Mouse (Mus musculus) embryonic facial prominence, embryonic 13.5 days (tissue): ENCODE results near the gene Cfd. TPM values are rescaled to one million over a fixed set of nuclear protein-coding genes. Genes with fewer than 3 reads are reported as not detected.

Experiments
- ATAC-seq: fragments of 200-750 bp; cut with Nextera tagmentation; 2 replicates; pipeline ENCODE4 v1.8.0; 2017; ENCODE audit warnings: low read depth; ENCODE audit not compliant: insufficient number of reproducible peaks, insufficient read depth, low FRiP score, low TSS enrichment
- H3K27ac ChIP-seq: fragments of 300-500 bp; sonication (generic); 2 replicates; pipeline ENCODE4 v1.5.1; 2015; ENCODE audit warnings: moderate library complexity, mild to moderate bottlenecking, inconsistent platforms
- H3K27me3 ChIP-seq: fragments of 300-500 bp; sonication (generic); 2 replicates; pipeline ENCODE4 v1.6.1; 2015; ENCODE audit warnings: mild to moderate bottlenecking, inconsistent platforms
- H3K36me3 ChIP-seq: fragments of 300-500 bp; sonication (generic); 2 replicates; pipeline ENCODE4 v1.6.1; 2015; ENCODE audit warnings: mild to moderate bottlenecking, inconsistent platforms
- H3K4me1 ChIP-seq: fragments of 300-500 bp; sonication (generic); 2 replicates; pipeline ENCODE4 v1.6.1; 2015; ENCODE audit warnings: inconsistent platforms
- H3K4me2 ChIP-seq: fragments of 300-500 bp; sonication (generic); 2 replicates; pipeline ENCODE4 v1.6.1; 2015; ENCODE audit warnings: moderate library complexity, mild to moderate bottlenecking, inconsistent platforms
- H3K4me3 ChIP-seq: fragments of 300-500 bp; sonication (generic); 2 replicates; pipeline ENCODE4 v1.5.1; 2015; ENCODE audit warnings: mild to moderate bottlenecking, inconsistent platforms
- H3K9ac ChIP-seq: fragments of 300-500 bp; sonication (generic); 2 replicates; pipeline ENCODE4 v1.6.1; 2015; ENCODE audit warnings: mild to moderate bottlenecking, inconsistent platforms
- H3K9me3 ChIP-seq: fragments of 300-500 bp; sonication (generic); 2 replicates; pipeline ENCODE4 v1.6.1; 2016; ENCODE audit warnings: inconsistent platforms
- WGBS: fragments of 180-500 bp; shearing (Covaris S2); methylation state at CpG from one replicate; pipeline ENCODE4 v1.1.7; 2015; ENCODE audit warnings: mixed read lengths; 5-methylcytosine and 5-hydroxymethylcytosine counted together
- polyA plus RNA-seq: library from polyadenylated mRNA; unstranded; fragments of >200 nt; fragmentation: Nextera tagmentation; extraction: Ambion mirVana; gene quantifications from 2 replicates; pipeline ENCODE4 v1.2.1, GENCODE M21; 2015

Gene Cfd
- polyA plus RNA-seq, 1 experiment from 2014 or later, result not detected

DNA sequence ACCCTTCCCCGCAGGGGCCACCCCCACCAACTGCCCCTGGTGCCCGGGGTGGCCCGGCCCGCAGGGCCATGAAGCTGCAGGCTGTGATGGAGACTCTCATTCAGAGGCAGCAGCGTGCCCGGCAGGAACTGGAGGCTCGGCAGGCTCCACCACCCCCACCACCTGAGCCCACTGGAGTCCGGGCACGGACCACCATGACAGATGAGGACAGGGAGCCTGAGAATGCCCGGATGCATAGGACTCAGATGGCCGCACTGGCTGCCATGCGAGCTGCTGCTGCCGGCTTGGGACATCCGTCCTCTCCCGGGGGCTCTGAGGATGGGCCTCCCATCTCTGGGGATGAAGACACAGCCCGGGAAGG lies 40.2 kb downstream of the Cfd start:
- no peak for ATAC-seq
- 86% methylated on average over 16 of the region's 16 CpGs for WGBS
- Histone ChIP-seq H3K36me3 (peaks cover 46% of the 10 kb centered on the region), H3K4me2 (no peak overlapping the region), H3K4me3 (no peak overlapping the region), H3K27me3 (no peaks in the 10 kb centered on the region), H3K27ac (no peak overlapping the region), H3K4me1 (peaks cover 62% of the 10 kb centered on the region), H3K9me3 (no peaks in the 10 kb centered on the region), H3K9ac (peak overlapping the region; percentile 16; the same call in 1 of the 2 replicates)

- Histone ChIP-seq H3K27me3 (no peaks in the 10 kb centered on the region), H3K27ac (no peak overlapping the region), H3K9ac (peak overlapping the region; percentile 58; the same call in 1 of the 2 replicates), H3K4me2 (no peak overlapping the region), H3K9me3 (no peaks in the 10 kb centered on the region), H3K36me3 (peaks cover 46% of the 10 kb centered on the region), H3K4me3 (no peak overlapping the region), H3K4me1 (peaks cover 63% of the 10 kb centered on the region)
- WGBS, result 82% methylated on average over 9 of the region's 9 CpGs
- no peak for ATAC-seq
Observed at GRCm38 (mm10) chr10:79931797-79932196, 41.1 kb downstream of the Cfd start.

DNA sequence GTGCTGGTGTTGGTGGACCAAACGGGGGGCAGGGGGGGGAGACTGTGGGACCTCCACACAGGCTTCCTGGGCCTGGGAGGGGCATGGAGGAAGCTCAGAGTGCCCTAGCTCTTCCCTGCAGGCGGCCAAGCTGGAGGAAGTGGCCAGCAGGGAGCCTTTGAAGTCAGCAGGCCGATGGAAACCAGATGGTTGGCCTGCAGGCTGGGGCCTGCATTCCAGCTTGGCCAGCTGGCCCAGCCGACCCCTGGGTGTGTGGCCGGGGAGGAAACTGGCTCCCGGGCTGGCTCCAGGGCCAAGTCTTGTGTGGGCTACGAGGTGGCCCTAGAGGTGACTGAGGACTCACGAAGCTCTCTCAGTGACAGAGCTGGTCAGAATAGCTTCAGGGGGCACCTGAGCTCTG lies 42.1 kb downstream of the Cfd start:
- Histone ChIP-seq H3K4me3 (no peak overlapping the region), H3K27ac (peak overlapping the region; percentile 62), H3K9me3 (no peaks in the 10 kb centered on the region), H3K27me3 (no peaks in the 10 kb centered on the region), H3K4me2 (0 out of 2 replicates have a peak overlapping the region, but pooled peaks have one; percentile 18), H3K9ac (peak overlapping the region; percentile 58; the same call in 1 of the 2 replicates), H3K36me3 (peaks cover 53% of the 10 kb centered on the region), H3K4me1 (peaks cover 70% of the 10 kb centered on the region)
- WGBS, result 25% methylated on average over 8 of the region's 8 CpGs
- ATAC-seq, result no peak

DNA sequence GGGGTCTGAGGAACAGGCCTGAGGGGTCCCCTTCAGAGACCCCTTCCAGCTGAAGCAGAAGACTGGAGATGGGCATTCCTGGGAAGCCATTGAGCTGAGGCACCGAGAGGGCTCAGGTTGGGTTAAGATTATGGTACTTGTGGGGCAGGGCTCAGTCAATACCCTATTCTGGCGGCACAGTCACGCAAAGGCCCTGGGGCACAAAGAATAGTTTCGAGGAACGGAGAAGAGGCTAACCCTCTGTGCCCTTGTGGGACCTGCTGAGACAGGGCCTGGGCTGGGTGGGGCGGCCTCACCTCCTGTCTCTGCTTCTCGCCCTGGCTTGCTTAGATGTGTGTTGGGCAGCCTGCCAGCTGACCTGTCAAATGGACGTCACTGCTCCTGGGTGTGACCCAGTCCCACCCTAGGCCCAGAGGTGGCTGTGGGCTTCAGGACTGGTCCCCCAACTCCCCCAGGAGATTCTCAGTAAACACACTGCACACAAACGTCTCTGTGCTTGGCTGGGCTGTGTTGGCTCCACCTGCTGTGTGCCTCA lies 42.6 kb downstream of the Cfd start:
- Histone ChIP-seq H3K4me2 (0 out of 2 replicates have a peak overlapping the region, but pooled peaks have one; percentile 18), H3K4me3 (no peak overlapping the region), H3K27me3 (no peaks in the 10 kb centered on the region), H3K27ac (peak overlapping the region; percentile 62; the same call in 1 of the 2 replicates), H3K9me3 (no peaks in the 10 kb centered on the region), H3K9ac (peak overlapping the region; percentile 58; the same call in 1 of the 2 replicates), H3K36me3 (peaks cover 58% of the 10 kb centered on the region), H3K4me1 (peaks cover 75% of the 10 kb centered on the region)
- no peak for ATAC-seq
- WGBS, result 44% methylated on average over 9 of the region's 9 CpGs

DNA sequence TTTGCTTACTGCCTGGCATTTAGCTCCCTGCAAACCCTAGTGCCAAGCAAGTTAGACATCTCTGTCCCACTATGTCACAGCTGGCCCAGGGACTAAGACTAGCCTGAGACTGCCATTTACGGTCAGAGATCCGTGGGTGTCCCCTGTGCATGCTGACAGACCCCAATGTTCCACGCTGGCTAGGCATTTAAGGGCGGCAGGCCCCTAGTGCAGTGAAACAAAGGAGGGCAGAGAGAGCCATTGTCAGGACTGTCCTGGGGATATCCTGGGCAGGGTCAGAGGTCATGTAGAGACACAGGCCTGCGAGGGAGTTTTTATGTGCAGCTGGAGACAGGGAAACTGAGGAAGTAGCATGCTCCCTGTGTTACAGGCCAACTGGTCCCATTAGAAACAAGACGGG lies 43.2 kb downstream of the Cfd start:
- no peak for ATAC-seq
- Histone ChIP-seq H3K4me2 (no peak overlapping the region), H3K9ac (no peak overlapping the region; the same call in 1 of the 2 replicates), H3K9me3 (no peaks in the 10 kb centered on the region), H3K36me3 (peaks cover 58% of the 10 kb centered on the region), H3K4me1 (peaks cover 74% of the 10 kb centered on the region), H3K27ac (peak overlapping the region; percentile 49), H3K27me3 (no peaks in the 10 kb centered on the region), H3K4me3 (no peak overlapping the region)
- 59% methylated on average over 6 of the region's 6 CpGs for WGBS

GRCm38 (mm10) chr10:79934272-79934721 lies 43.6 kb downstream of the Cfd start:
- H3K9ac ChIP-seq, result no peak overlapping the region
- no peak overlapping the region for H3K4me2 ChIP-seq
- H3K4me3 ChIP-seq, result no peak overlapping the region
- peaks cover 73% of the 10 kb centered on the region for H3K4me1 ChIP-seq
- peaks cover 58% of the 10 kb centered on the region for H3K36me3 ChIP-seq
- no peaks in the 10 kb centered on the region for H3K9me3 ChIP-seq
- ATAC-seq, result no peak
- H3K27me3 ChIP-seq, result no peaks in the 10 kb centered on the region
- WGBS, result 65% methylated on average over 13 of the region's 13 CpGs
- peak overlapping the region; percentile 49 for H3K27ac ChIP-seq

GRCm38 (mm10) chr10:79934794-79935569 lies 44.3 kb downstream of the Cfd start:
- Histone ChIP-seq H3K9ac (no peak overlapping the region), H3K4me3 (no peak overlapping the region), H3K4me1 (peaks cover 66% of the 10 kb centered on the region), H3K27ac (peak overlapping the region; percentile 49; the same call in 1 of the 2 replicates), H3K36me3 (peaks cover 65% of the 10 kb centered on the region), H3K4me2 (no peak overlapping the region), H3K9me3 (no peaks in the 10 kb centered on the region), H3K27me3 (no peaks in the 10 kb centered on the region)
- ATAC-seq, result no peak
- WGBS, result 84% methylated on average over 16 of the region's 16 CpGs

DNA sequence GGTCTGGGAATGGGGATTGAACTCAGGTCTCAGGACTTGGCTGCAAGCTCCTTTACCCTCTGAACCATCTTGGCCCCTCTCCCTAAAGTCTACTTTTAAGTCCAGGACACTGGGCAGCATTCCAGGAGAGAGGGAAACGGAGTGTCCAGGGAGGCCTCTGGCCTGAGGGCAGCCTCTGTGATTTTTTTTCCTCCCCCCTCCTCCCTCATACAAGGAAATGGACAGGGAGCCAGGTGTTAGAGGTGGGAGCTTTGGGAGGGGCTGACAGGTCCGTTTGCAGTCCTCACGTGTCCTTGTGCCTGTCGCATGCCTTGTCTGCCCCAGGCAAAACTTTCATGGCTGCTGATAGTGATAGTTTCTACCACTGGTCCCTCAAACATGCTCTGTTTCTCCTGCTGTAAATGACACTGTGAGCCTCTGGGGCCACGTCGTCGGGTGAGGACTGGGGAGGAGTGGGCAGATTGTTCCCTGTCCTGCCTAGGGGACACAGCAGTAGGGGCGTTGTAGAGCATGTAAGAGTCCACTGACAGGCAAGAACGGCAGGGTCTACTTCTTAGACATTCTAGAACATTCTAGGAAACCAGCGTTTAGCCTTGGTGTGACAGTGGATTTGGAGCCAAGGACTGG lies 45.7 kb downstream of the Cfd start:
- H3K9me3 ChIP-seq, result no peaks in the 10 kb centered on the region
- no peak overlapping the region for H3K4me3 ChIP-seq
- ATAC-seq, result no peak
- 0 out of 2 replicates have a peak overlapping the region, but pooled peaks have one; percentile 21 for H3K9ac ChIP-seq
- WGBS, result 56% methylated on average over 10 of the region's 10 CpGs
- peaks cover 65% of the 10 kb centered on the region for H3K4me1 ChIP-seq
- H3K36me3 ChIP-seq, result peaks cover 70% of the 10 kb centered on the region
- no peaks in the 10 kb centered on the region for H3K27me3 ChIP-seq
- peak overlapping the region; percentile 1; the same call in 1 of the 2 replicates for H3K4me2 ChIP-seq
- H3K27ac ChIP-seq, result peak overlapping the region; percentile 35

- peaks cover 61% of the 10 kb centered on the region for H3K4me1 ChIP-seq
- no peaks in the 10 kb centered on the region for H3K9me3 ChIP-seq
- H3K4me2 ChIP-seq, result peak overlapping the region; percentile 1; the same call in 1 of the 2 replicates
- H3K4me3 ChIP-seq, result no peak overlapping the region
- H3K27me3 ChIP-seq, result no peaks in the 10 kb centered on the region
- peak overlapping the region; percentile 35 for H3K27ac ChIP-seq
- H3K9ac ChIP-seq, result 0 out of 2 replicates have a peak overlapping the region, but pooled peaks have one; percentile 27
- 68% methylated on average over 27 of the region's 27 CpGs for WGBS
- H3K36me3 ChIP-seq, result peaks cover 70% of the 10 kb centered on the region
- ATAC-seq, result no peak
Observed at GRCm38 (mm10) chr10:79936911-79937441, 46.3 kb downstream of the Cfd start.

- Histone ChIP-seq H3K27me3 (no peaks in the 10 kb centered on the region), H3K4me2 (no peak overlapping the region), H3K9me3 (no peaks in the 10 kb centered on the region), H3K4me3 (no peak overlapping the region), H3K4me1 (peaks cover 53% of the 10 kb centered on the region), H3K27ac (no peak overlapping the region), H3K36me3 (peaks cover 65% of the 10 kb centered on the region), H3K9ac (peak overlapping the region; percentile 27; the same call in 1 of the 2 replicates)
- 51% methylated on average over 11 of the region's 11 CpGs for WGBS
- ATAC-seq, result no peak
Observed at GRCm38 (mm10) chr10:79937775-79938526, 47.3 kb downstream of the Cfd start.

DNA sequence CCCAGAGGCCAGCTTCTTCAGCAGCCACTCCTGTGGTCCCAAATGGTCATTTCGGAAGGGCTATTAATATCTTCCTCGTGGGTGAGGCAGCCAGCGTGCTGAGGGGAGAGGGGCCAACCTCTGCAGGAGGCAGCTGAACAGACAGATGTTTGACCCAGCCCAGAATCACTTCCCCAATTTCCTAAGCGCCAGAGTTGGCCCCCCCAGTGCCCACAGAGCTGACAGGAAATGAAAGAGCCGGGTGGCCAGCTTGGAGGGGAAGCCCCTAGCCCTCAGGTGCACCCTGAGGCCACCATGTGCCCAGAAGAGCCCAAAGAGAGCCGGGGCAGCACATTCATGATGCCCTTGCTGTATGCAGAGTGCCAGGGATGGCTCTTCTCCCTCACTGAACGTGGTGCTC lies 50.1 kb downstream of the Cfd start:
- peaks cover 47% of the 10 kb centered on the region for H3K36me3 ChIP-seq
- ATAC-seq, result no peak
- no peaks in the 10 kb centered on the region for H3K27me3 ChIP-seq
- WGBS, result 67% methylated on average over 7 of the region's 7 CpGs
- H3K4me3 ChIP-seq, result no peak overlapping the region
- no peak overlapping the region for H3K27ac ChIP-seq
- peaks cover 58% of the 10 kb centered on the region for H3K4me1 ChIP-seq
- no peak overlapping the region for H3K4me2 ChIP-seq
- no peaks in the 10 kb centered on the region for H3K9me3 ChIP-seq
- H3K9ac ChIP-seq, result no peak overlapping the region
